Mouse (Mus musculus): ENCODE data around the gene Zfp992. TPM values are rescaled to one million over a fixed set of nuclear protein-coding genes. Genes with fewer than 3 reads are reported as not detected.
"Not testable (repeated sequence)": the region's sequence is repeated elsewhere in the genome, so short reads cannot be mapped to it uniquely, and the experiment has no call there.

Zfp992 gene
- polyA plus RNA-seq, 1 experiment from 2014 or later: 0.73 TPM

DNA sequence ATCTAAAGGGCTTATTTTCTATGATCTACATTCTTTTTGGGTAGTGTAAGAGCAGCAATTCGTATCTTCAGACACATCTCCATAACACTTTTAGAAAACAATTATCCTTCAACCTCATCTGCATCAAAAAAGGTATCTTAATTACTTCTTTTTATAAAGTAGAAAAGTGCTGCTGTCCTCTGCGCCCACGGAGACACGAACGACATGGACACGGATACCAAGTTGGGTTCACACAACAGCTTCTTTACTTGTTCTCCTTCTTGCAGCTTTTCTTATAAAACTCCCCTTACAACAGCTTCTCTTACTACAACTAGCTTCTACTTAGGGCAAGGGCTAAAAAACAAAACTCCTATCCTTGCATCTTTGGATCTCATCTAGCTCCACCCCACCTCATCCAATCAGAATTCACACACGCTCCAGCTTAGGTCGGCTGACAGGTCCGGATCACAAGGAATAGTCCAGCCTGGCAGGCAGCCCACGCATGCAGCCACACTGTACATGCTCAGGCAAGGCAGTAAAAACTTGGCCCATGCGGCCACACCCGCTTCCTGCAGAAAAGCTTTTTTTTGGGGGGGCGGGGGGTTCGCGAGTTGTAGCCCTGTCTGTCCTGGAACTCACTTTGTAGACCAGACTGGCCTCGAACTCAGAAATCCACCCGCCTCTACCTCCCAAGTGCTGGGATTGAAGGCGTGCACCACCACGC is 15.0 kb downstream of the Zfp992 start:
- ATAC-seq (ENCODE audit: low read depth); H3K27me3 ChIP-seq (ENCODE audit: control insufficient read depth, insufficient read depth, low read depth, low read length); H3K4me1 ChIP-seq (replicated peaks; ENCODE audit: control insufficient read depth, insufficient read depth, low read length); H3K4me3 ChIP-seq (ENCODE audit: low read length); H3K36me3 ChIP-seq (ENCODE audit: control insufficient read depth, insufficient read depth, low read length); H3K9ac ChIP-seq (ENCODE audit: low read length); H3K27ac ChIP-seq (ENCODE audit: low read length); H3K4me2 ChIP-seq (ENCODE audit: low read depth, low read length): not testable (repeated sequence)
- WGBS: 87% methylated on average over 17 of the region's 19 CpGs
- peaks cover 21% of the 10 kb centered on the region for H3K9me3 ChIP-seq (ENCODE audit: control insufficient read depth, low read length)

DNA sequence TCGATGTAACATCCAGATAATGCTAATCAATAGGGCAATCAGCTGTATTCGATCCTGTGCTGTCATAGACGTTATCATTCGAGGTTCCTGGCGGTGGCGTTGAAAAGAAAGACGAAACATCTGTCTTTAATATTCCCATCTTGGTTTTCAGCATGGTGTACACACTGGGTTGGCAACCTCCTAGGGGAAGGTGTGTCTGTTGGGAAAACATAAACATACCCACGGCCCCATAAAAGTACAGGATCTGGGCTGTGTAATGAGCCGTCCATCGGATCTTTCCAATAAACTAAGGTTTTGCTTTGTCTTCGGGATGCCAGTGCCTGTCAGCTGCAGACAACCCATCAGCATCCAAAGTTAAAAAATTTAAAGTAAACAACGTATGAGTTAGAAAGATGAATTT is 21.2 kb downstream of the Zfp992 start:
- 87% methylated on average over 9 of the region's 12 CpGs for WGBS

DNA sequence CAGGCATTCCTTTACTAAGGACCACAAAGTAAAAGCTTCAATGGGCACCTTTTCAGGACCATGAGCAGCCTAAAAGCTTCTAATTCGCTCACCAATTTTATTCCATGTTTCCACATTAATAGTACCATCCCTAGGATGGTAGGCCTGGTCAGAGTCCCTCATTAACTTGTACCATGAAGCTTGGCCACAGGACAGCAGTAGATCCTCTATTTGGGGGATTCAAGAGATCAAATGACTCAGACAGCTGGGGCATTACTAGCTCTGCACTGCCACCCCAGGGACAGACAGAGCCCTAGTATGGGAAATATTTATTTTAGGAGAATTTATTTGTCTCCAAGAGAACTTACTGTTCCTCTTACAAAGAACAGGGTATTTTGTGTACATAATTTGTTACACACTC is 25.4 kb downstream of the Zfp992 start:
- not testable (repeated sequence) for H3K4me2 ChIP-seq (ENCODE audit: low read depth, low read length)

More for the DNA sequence above, 21.2 kb downstream of the Zfp992 start:
- not testable (repeated sequence) for H3K4me1 ChIP-seq (replicated peaks; ENCODE audit: control insufficient read depth, insufficient read depth, low read length); H3K9ac ChIP-seq (ENCODE audit: low read length); H3K4me2 ChIP-seq (ENCODE audit: low read depth, low read length); H3K27ac ChIP-seq (ENCODE audit: low read length); H3K36me3 ChIP-seq (ENCODE audit: control insufficient read depth, insufficient read depth, low read length); H3K4me3 ChIP-seq (ENCODE audit: low read length); H3K27me3 ChIP-seq (ENCODE audit: control insufficient read depth, insufficient read depth, low read depth, low read length)
- 0 out of 2 replicates have a peak, but pooled peaks have one; percentile 7 for ATAC-seq (ENCODE audit: low read depth)
- H3K9me3 ChIP-seq (ENCODE audit: control insufficient read depth, low read length): peaks cover 10% of the 10 kb centered on the region

DNA sequence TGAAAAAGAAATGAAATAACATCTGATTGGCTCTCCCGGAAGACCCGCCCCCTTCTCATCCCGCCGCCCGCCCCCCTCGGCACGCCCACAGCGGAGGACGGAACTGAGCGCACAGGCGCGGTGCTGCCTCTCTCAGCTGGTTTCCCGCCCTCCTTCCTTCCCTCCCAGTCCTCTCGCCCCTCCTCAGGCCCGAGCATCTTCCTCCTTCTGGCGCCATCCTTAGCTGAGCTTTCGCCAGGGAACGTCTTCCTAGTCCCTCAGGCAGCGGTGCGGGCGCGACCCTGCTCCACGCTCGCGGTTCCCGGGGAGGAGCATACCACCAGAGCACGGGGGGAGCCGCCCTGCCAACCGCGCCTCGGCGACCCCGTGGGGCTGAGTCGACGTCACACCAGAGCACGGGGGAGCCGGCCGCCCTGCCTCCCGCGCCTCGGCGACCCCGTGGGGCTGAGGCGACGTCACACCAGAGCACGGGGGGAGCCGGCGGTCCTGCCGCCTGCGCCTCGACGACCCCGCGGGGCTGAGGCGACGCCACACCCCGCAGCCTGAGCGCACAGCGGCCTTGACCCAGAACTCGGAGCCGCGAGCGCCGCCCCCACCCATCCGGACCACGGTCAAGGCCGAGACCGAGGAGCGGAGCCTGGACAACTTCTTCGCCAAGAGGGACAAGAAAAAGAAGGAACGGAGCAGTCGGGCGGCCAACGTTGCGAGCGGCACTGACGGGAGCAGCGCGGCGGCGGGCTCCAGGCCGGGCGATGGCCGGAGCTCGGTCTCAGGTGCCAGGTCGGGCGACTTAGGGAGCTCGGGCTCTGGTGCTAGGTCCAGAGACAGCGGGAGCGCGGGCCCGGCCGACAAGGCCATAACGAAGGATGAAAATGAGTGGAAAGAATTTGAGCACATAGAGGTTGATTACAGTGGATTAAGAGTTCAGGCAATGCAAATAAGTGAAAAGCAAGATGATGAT is 26.2 kb downstream of the Zfp992 start:
- not testable (repeated sequence) for H3K27me3 ChIP-seq (ENCODE audit: control insufficient read depth, insufficient read depth, low read depth, low read length); H3K4me1 ChIP-seq (replicated peaks; ENCODE audit: control insufficient read depth, insufficient read depth, low read length); H3K4me2 ChIP-seq (ENCODE audit: low read depth, low read length); H3K4me3 ChIP-seq (ENCODE audit: low read length); H3K9ac ChIP-seq (ENCODE audit: low read length); H3K36me3 ChIP-seq (ENCODE audit: control insufficient read depth, insufficient read depth, low read length); H3K27ac ChIP-seq (ENCODE audit: low read length)
- H3K9me3 ChIP-seq (ENCODE audit: control insufficient read depth, low read length): peaks cover 26% of the 10 kb centered on the region
- ATAC-seq (ENCODE audit: low read depth): peak; percentile 86
- WGBS: 52% methylated on average over 60 of the region's 94 CpGs

More for the DNA sequence above, 25.4 kb downstream of the Zfp992 start:
- H3K9ac ChIP-seq (ENCODE audit: low read length); H3K36me3 ChIP-seq (ENCODE audit: control insufficient read depth, insufficient read depth, low read length); H3K27ac ChIP-seq (ENCODE audit: low read length); H3K4me3 ChIP-seq (ENCODE audit: low read length); H3K4me1 ChIP-seq (replicated peaks; ENCODE audit: control insufficient read depth, insufficient read depth, low read length); H3K27me3 ChIP-seq (ENCODE audit: control insufficient read depth, insufficient read depth, low read depth, low read length); ATAC-seq (ENCODE audit: low read depth): not testable (repeated sequence)
- WGBS: no CpG with 5 or more reads among the region's 1 CpGs
- H3K9me3 ChIP-seq (ENCODE audit: control insufficient read depth, low read length): peaks cover 29% of the 10 kb centered on the region

DNA sequence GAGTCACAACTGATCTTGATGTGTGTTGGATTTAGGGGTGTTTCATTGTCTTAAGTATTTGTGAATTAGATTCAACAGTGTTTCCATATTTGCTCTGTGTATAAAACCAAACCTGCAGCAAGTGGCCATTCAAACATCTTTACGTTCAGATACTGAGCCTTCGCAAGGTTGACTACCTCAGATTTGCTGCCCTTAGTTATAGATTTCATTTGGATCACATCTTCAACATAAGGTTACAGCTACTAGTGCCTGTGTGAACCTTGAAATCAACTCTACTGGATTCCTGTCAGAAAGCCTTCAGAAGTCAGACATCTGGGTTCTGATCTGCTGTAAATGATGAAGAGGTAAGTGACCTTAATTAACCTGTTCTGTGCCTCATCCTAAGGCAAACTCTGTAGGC is 27.4 kb downstream of the Zfp992 start:
- not testable (repeated sequence) for ATAC-seq (ENCODE audit: low read depth); H3K4me1 ChIP-seq (replicated peaks; ENCODE audit: control insufficient read depth, insufficient read depth, low read length); H3K27me3 ChIP-seq (ENCODE audit: control insufficient read depth, insufficient read depth, low read depth, low read length); H3K9ac ChIP-seq (ENCODE audit: low read length); H3K4me2 ChIP-seq (ENCODE audit: low read depth, low read length); H3K27ac ChIP-seq (ENCODE audit: low read length); H3K4me3 ChIP-seq (ENCODE audit: low read length); H3K36me3 ChIP-seq (ENCODE audit: control insufficient read depth, insufficient read depth, low read length)
- H3K9me3 ChIP-seq (ENCODE audit: control insufficient read depth, low read length): peaks cover 30% of the 10 kb centered on the region
- WGBS: 93% methylated on average over 2 of the region's 2 CpGs

DNA sequence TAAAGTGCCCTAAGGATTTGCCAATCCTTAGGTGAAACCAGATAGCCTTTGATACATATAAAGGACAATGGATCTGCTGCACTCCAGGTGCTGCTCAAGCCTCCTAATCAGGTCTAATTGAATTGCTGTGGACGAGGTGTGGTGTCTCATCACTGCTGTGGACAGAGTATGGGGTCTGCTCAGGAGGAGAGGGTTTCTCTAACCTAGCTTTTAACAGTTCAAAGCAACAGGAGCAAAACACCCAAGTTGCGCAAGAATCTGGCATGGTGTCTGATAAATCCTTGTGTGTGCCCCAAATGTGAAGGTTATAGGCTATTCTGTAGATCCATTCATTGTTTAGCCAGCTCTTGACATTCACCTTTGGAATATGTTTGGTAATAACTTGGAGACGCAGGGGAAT is 28.1 kb downstream of the Zfp992 start:
- H3K27me3 ChIP-seq (ENCODE audit: control insufficient read depth, insufficient read depth, low read depth, low read length); H3K4me3 ChIP-seq (ENCODE audit: low read length); H3K27ac ChIP-seq (ENCODE audit: low read length); ATAC-seq (ENCODE audit: low read depth); H3K4me1 ChIP-seq (replicated peaks; ENCODE audit: control insufficient read depth, insufficient read depth, low read length); H3K9ac ChIP-seq (ENCODE audit: low read length); H3K36me3 ChIP-seq (ENCODE audit: control insufficient read depth, insufficient read depth, low read length); H3K4me2 ChIP-seq (ENCODE audit: low read depth, low read length): not testable (repeated sequence)
- H3K9me3 ChIP-seq (ENCODE audit: control insufficient read depth, low read length): peaks cover 34% of the 10 kb centered on the region
- WGBS: 70% methylated on average over 3 of the region's 3 CpGs

DNA sequence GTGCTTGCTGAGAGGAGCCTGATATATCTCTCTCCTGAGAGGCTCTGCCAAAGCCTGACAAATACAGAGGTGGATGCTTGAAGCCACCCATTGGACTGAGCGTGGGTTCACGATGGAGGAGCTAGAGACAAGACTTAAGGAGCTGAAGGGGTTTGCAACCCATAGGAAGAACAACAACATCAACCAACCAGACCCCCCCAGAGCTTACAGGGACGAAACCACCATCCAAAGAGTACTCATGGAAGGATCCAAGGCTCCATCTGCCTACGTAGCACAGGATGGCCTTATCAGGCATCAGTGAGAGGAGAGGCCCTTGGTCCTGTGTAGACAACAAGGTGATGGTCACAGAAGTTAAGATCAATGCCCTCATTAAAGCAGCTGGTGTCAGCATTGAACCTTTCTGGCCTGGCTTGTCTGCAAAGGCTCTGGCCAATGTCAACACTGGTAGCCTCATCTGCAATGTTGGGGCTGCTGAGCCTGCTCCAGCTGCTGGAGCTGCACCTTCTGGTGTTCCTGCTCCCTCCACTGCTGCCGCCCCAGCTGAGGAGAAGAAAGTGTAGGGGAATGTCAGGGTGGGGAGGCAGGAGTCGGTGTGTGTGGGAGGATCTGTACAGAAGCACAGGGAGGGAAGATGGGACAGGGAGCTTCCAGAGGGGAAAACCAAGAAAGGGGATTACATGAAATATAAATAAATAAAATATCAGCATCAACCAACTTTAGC is 31.7 kb downstream of the Zfp992 start:
- H3K27ac ChIP-seq (ENCODE audit: low read length); H3K4me1 ChIP-seq (replicated peaks; ENCODE audit: control insufficient read depth, insufficient read depth, low read length); H3K27me3 ChIP-seq (ENCODE audit: control insufficient read depth, insufficient read depth, low read depth, low read length); H3K4me3 ChIP-seq (ENCODE audit: low read length); H3K36me3 ChIP-seq (ENCODE audit: control insufficient read depth, insufficient read depth, low read length); H3K9ac ChIP-seq (ENCODE audit: low read length); H3K4me2 ChIP-seq (ENCODE audit: low read depth, low read length): not testable (repeated sequence)
- H3K9me3 ChIP-seq (ENCODE audit: control insufficient read depth, low read length): peaks cover 53% of the 10 kb centered on the region
- WGBS: 61% methylated on average over 6 of the region's 6 CpGs
- ATAC-seq (ENCODE audit: low read depth): 0 out of 2 replicates have a peak, but pooled peaks have one; percentile 18

DNA sequence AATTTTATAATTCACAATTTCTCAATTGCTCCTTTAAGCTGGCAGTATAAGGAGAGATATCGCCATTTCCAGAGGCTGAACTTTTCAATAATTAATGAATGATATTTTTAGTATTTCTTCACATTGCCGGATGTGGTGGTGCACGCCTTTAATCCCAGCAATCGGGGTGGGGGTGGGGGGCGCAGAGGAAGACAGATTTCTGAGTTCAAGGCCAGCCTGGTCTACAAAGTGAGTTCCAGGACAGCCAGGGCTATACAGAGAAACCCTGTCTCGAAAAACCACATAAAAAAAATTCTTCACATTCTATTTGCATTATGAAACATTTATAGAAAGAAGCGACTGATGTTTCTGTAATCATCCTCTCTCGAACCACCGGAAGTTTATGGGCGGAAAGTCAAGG is 33.7 kb downstream of the Zfp992 start:
- not testable (repeated sequence) for H3K27ac ChIP-seq (ENCODE audit: low read length); H3K4me3 ChIP-seq (ENCODE audit: low read length); H3K4me2 ChIP-seq (ENCODE audit: low read depth, low read length); H3K27me3 ChIP-seq (ENCODE audit: control insufficient read depth, insufficient read depth, low read depth, low read length); H3K9ac ChIP-seq (ENCODE audit: low read length); H3K36me3 ChIP-seq (ENCODE audit: control insufficient read depth, insufficient read depth, low read length); H3K4me1 ChIP-seq (replicated peaks; ENCODE audit: control insufficient read depth, insufficient read depth, low read length)
- ATAC-seq (ENCODE audit: low read depth): 0 out of 2 replicates have a peak, but pooled peaks have one; percentile 37
- WGBS: 84% methylated on average over 10 of the region's 10 CpGs
- peaks cover 42% of the 10 kb centered on the region for H3K9me3 ChIP-seq (ENCODE audit: control insufficient read depth, low read length)
